Mouse (Mus musculus) lung, adult 2 months (tissue): ENCODE measurements around the gene Eva1b. TPM values are rescaled to one million over a fixed set of nuclear protein-coding genes. Genes with fewer than 3 reads are reported as not detected.

Source experiments
- DNase-seq: peaks from one replicate; pipeline ENCODE4 v3.0.0; 2022
- H3K4me1 ChIP-seq: fragments of 200-500 bp; 2 replicates; pipeline ENCODE4 v1.6.1; 2011; ENCODE audit warnings: low read length; ENCODE audit not compliant: control insufficient read depth, insufficient read depth
- H3K4me3 ChIP-seq: fragments of 200-500 bp; replicated peaks from 2 replicates; pipeline ENCODE3; 2011; ENCODE audit warnings: low read depth, mild to moderate bottlenecking, control low read depth, low read length; ENCODE audit errors: extremely low read depth
- CTCF ChIP-seq: fragments of 200-500 bp; IDR thresholded peaks from 2 replicates; pipeline ENCODE4 v1.5.1; 2011; ENCODE audit warnings: mild to moderate bottlenecking, low read length, control low read depth; ENCODE audit not compliant: insufficient read depth
- POLR2A ChIP-seq: fragments of 200-500 bp; IDR thresholded peaks from 2 replicates; pipeline ENCODE4 v1.6.1; 2011; ENCODE audit warnings: low read depth, mild to moderate bottlenecking, control low read depth, low read length, borderline replicate concordance; ENCODE audit errors: extremely low read depth
- WGBS: fragments of 180-500 bp; shearing (Covaris S2); methylation state at CpG from one replicate; pipeline ENCODE4 v1.1.7; 2018; 5-methylcytosine and 5-hydroxymethylcytosine counted together
- polyA plus RNA-seq: library from polyadenylated mRNA; depleted of rRNA; stranded (reverse); fragments of >200 nt; gene quantifications from 2 replicates; pipeline ENCODE4 v1.2.3, GENCODE M21; 2012; rRNA removed

Gene Eva1b
- polyA plus RNA-seq, 1 experiment, result 221 TPM

- DNase-seq, result no peak
- 69% methylated on average over 5 of the region's 5 CpGs for WGBS
Measured at GRCm38 (mm10) chr4:126183034-126183433, 35.5 kb downstream of the Eva1b start.

DNA sequence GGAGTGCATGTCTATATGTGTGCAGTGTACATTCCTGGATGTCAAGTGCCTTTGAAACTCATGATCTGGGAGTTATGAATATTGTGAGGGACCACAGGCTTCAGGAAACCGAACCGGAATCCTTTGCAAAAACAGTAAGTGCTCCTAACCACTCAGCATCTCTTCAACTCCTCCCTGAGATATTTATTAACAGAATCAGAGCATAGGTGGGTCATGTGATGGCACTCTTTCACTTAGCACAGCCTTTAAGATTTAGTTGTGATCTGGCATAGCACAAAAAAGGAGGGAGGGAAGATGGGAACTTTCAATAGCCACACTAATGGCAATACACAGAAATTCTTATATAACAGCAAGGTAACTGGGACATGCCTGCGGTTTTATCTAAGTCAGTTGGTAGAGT, 39.6 kb downstream of the Eva1b start:
- WGBS, result 66% methylated on average over 3 of the region's 3 CpGs
- H3K4me3 ChIP-seq, result no peak overlapping the region
- no peak for DNase-seq
- no peak for TF ChIP-seq CTCF
- no peak for TF ChIP-seq POLR2A
- peaks cover 2% of the 10 kb centered on the region; the same call in 1 of the 2 replicates for H3K4me1 ChIP-seq

More at GRCm38 (mm10) chr4:126183034-126183433, 35.5 kb downstream of the Eva1b start:
- Histone ChIP-seq H3K4me1 (peaks cover 1% of the 10 kb centered on the region), H3K4me3 (no peak overlapping the region)
- TF ChIP-seq CTCF (no peak), POLR2A (no peak)

GRCm38 (mm10) chr4:126190636-126191035, 43.1 kb downstream of the Eva1b start:
- DNase-seq, result no peak
- TF ChIP-seq CTCF (no peak), POLR2A (no peak)
- H3K4me3 ChIP-seq, result no peak overlapping the region
- 86% methylated on average over 2 of the region's 2 CpGs for WGBS
- H3K4me1 ChIP-seq, result peaks cover 2% of the 10 kb centered on the region; the same call in 1 of the 2 replicates

DNA sequence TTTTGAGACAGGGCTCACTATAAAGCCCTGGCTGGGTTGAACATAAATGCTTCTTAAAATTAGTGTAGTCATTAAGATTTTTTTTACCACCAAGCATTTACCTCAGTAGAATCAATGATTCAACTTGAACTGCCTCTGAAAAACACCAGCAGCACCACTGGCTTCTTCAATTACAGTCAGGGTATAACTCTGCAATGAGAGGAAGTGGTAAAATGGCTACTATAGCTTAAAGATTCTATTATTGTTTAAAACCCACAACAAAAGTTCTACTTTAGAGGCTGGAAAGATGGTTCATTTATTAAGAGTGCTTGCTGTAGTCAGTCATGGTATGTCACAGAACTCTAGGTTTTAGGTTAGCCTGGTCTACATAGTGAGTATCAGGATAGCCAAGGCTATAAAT, 46.7 kb downstream of the Eva1b start:
- no peak overlapping the region for H3K4me3 ChIP-seq
- peaks cover 14% of the 10 kb centered on the region for H3K4me1 ChIP-seq
- DNase-seq, result no peak
- no peak for TF ChIP-seq CTCF
- TF ChIP-seq POLR2A, result no peak

DNA sequence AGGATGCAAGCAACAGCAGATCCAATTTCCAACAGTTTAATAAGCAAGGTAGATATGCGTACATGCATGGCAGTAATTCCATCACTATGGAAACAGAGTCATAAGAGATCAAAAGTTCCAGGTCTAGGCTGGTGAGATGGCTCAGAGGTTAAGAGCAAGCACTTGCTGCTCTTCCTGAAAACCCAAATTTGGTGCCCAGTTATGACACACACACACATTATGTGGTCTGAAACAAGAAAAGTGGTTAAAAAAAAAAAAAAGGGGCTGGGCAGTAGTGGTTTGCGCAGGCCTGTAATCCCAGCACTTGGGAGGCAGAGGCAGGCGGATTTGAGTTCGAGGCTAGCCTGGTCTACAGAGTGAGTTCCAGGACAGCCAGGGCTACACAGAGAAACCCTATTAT, 47.4 kb downstream of the Eva1b start:
- Histone ChIP-seq H3K4me3 (no peak overlapping the region), H3K4me1 (peaks cover 18% of the 10 kb centered on the region)
- no peak for DNase-seq
- TF ChIP-seq CTCF (no peak), POLR2A (no peak)
- WGBS, result 82% methylated on average over 4 of the region's 4 CpGs

DNA sequence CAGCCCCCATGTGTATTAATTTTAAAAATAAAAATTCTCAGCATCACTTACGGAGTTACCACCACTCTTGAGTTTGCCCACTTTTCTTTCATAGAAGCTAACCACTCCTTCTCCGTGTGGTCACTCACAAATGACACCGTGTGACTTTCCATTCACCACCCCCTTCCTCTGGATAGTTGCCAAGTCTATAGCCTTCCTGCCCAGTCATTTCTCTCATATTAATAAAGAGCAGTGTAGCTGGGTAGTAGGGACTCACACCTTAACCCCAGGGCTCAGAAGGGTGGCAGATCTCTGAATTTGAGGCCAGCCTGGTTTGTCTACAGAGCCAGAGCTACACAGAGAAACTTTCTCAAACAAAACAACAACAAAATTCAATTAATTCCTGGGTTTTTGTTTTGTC, 49.9 kb downstream of the Eva1b start:
- Histone ChIP-seq H3K4me3 (no peak overlapping the region), H3K4me1 (peaks cover 23% of the 10 kb centered on the region)
- WGBS, result 15% methylated on average over 3 of the region's 3 CpGs
- no peak for TF ChIP-seq CTCF
- TF ChIP-seq POLR2A, result no peak
- no peak for DNase-seq

Other genes starting within 250 kb of the Eva1b start
- gene Csf3r, start 123.2 kb upstream of the Eva1b start, polyA plus RNA-seq, result 20.9 and 39.2 TPM in 2 replicates
- 48.6 and 49.8 TPM in 2 replicates for gene Mrps15, start 100.8 kb upstream of the Eva1b start, polyA plus RNA-seq
- gene Oscp1, start 89.2 kb upstream of the Eva1b start, polyA plus RNA-seq, result 2.8 and 4.5 TPM in 2 replicates
- gene Lsm10, start 51.1 kb upstream of the Eva1b start, polyA plus RNA-seq, result 30.2 and 34.8 TPM in 2 replicates
- 38.0 and 41.1 TPM in 2 replicates for gene Stk40, start 43.8 kb upstream of the Eva1b start, polyA plus RNA-seq
- 6.2 and 7.5 TPM in 2 replicates for gene Sh3d21, start 15.7 kb downstream of the Eva1b start, polyA plus RNA-seq
- 40.0 and 62.8 TPM in 2 replicates for gene Thrap3, start 55.0 kb downstream of the Eva1b start, polyA plus RNA-seq
- 153 and 194 TPM in 2 replicates for gene Map7d1, start 108.6 kb downstream of the Eva1b start, polyA plus RNA-seq
- gene Trappc3, start 114.6 kb downstream of the Eva1b start, polyA plus RNA-seq, result 31.7 and 51.1 TPM in 2 replicates
- gene Col8a2, start 139.0 kb downstream of the Eva1b start, polyA plus RNA-seq, result 3.5 and 4.4 TPM in 2 replicates
- gene Adprhl2, start 174.0 kb downstream of the Eva1b start, polyA plus RNA-seq, result 42.2 and 49.0 TPM in 2 replicates
- gene Tekt2, start 177.9 kb downstream of the Eva1b start, polyA plus RNA-seq, result 12.9 and 18.6 TPM in 2 replicates